Mouse (Mus musculus): ENCODE data around the gene Pgc. TPM values are rescaled to one million over a fixed set of nuclear protein-coding genes. Genes with fewer than 3 reads are reported as not detected.

Pgc gene
- polyA plus RNA-seq, 1 experiment from 2014 or later: not detected

GRCm38 (mm10) chr17:47767456-47768141, 41.0 kb downstream of the Pgc start:
- H3K9me3 ChIP-seq: peaks cover 10% of the 10 kb centered on the region
- no peak for ATAC-seq (ENCODE audit: insufficient number of reproducible peaks, insufficient read depth, low FRiP score, low TSS enrichment, low read depth)
- whole genome bisulfite sequencing: 46% methylated on average over 13 of the region's 17 CpGs
- no peak overlapping the region for H3K27ac ChIP-seq
- H3K4me2 ChIP-seq: no peak overlapping the region
- H3K4me1 ChIP-seq (replicated peaks): peaks cover 12% of the 10 kb centered on the region; the same call in 1 of the 2 replicates
- no peak overlapping the region for H3K4me3 ChIP-seq (replicated peaks)
- no peaks in the 10 kb centered on the region for H3K36me3 ChIP-seq
- H3K9ac ChIP-seq (replicated peaks): no peak overlapping the region
- peaks cover 18% of the 10 kb centered on the region for H3K27me3 ChIP-seq

GRCm38 (mm10) chr17:47768707-47769276, 42.1 kb downstream of the Pgc start:
- Histone ChIP-seq H3K36me3 (no peaks in the 10 kb centered on the region), H3K9ac (replicated peaks) (no peak overlapping the region), H3K27me3 (peaks cover 18% of the 10 kb centered on the region), H3K4me3 (replicated peaks) (no peak overlapping the region), H3K9me3 (peaks cover 12% of the 10 kb centered on the region), H3K4me1 (replicated peaks) (peaks cover 8% of the 10 kb centered on the region), H3K4me2 (no peak overlapping the region), H3K27ac (no peak overlapping the region)
- 51% methylated on average over 12 of the region's 12 CpGs for WGBS
- no peak for ATAC-seq (ENCODE audit: insufficient number of reproducible peaks, insufficient read depth, low FRiP score, low TSS enrichment, low read depth)

GRCm38 (mm10) chr17:47769389-47770299, 43.0 kb downstream of the Pgc start:
- H3K27ac ChIP-seq: no peak overlapping the region
- no peak for ATAC-seq (ENCODE audit: insufficient number of reproducible peaks, insufficient read depth, low FRiP score, low TSS enrichment, low read depth)
- WGBS: 81% methylated on average over 11 of the region's 11 CpGs

DNA sequence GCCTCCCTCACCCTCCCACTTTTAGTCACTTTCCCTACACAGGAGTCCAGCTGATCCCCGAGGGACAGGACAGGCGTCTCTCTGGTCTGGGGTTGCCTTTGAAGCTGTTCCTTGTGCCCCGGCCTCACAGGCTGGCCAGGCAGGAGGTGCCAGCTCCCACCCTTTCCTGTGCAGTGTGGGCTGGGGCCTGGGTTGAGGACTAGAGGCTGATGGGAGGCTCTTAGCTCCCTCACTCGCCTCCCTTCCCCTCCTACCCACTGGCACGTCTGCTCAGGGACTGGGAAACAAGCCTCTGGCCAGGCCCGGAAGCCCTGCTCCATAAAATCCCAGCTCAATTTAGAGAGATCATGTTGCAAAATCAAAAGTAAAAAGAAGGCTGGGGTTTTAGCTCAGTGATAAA, 47.0 kb downstream of the Pgc start:
- Histone ChIP-seq H3K4me1 (replicated peaks) (peaks cover 24% of the 10 kb centered on the region), H3K9ac (replicated peaks) (no peak overlapping the region), H3K27me3 (peaks cover under 1% of the 10 kb centered on the region; the same call in 1 of the 2 replicates), H3K36me3 (no peaks in the 10 kb centered on the region), H3K9me3 (peaks cover 12% of the 10 kb centered on the region), H3K27ac (peak overlapping the region; percentile 86), H3K4me3 (replicated peaks) (no peak overlapping the region), H3K4me2 (no peak overlapping the region)
- WGBS: 35% methylated on average over 6 of the region's 6 CpGs
- no peak for ATAC-seq (ENCODE audit: insufficient number of reproducible peaks, insufficient read depth, low FRiP score, low TSS enrichment, low read depth)

More at GRCm38 (mm10) chr17:47769389-47770299, 43.0 kb downstream of the Pgc start:
- Histone ChIP-seq H3K4me3 (replicated peaks) (no peak overlapping the region), H3K9ac (replicated peaks) (no peak overlapping the region), H3K9me3 (peaks cover 12% of the 10 kb centered on the region), H3K27me3 (peaks cover 18% of the 10 kb centered on the region), H3K4me2 (no peak overlapping the region), H3K36me3 (no peaks in the 10 kb centered on the region), H3K4me1 (replicated peaks) (peaks cover 15% of the 10 kb centered on the region)

DNA sequence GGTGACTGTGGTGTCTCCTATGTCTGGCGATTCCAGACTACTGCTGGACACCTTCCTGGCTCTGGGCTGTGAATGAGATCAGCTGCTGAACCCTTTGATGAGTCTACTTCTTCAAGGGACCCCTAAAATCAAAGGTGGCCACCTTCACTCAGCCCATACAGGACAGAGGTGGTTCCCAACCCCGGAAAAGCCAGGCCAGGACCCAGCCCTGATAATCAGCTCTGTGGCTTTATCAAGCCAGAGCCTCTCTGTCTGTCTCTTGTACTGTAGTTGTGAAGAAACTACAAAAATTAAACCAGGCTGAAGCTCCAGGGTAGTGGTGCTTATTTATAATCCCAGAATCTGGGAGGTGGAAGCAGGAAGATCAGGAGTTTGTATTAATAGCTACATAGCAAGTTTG, 50.5 kb downstream of the Pgc start:
- Histone ChIP-seq H3K9ac (replicated peaks) (no peak overlapping the region), H3K9me3 (peaks cover 7% of the 10 kb centered on the region), H3K4me2 (no peak overlapping the region), H3K27me3 (no peaks in the 10 kb centered on the region), H3K27ac (peak overlapping the region; percentile 45), H3K4me1 (replicated peaks) (peaks cover 31% of the 10 kb centered on the region), H3K36me3 (no peaks in the 10 kb centered on the region), H3K4me3 (replicated peaks) (no peak overlapping the region)
- WGBS: 63% methylated on average over 2 of the region's 2 CpGs
- no peak for ATAC-seq (ENCODE audit: insufficient number of reproducible peaks, insufficient read depth, low FRiP score, low TSS enrichment, low read depth)

GRCm38 (mm10) chr17:47780470-47780869, 53.8 kb downstream of the Pgc start:
- no peak overlapping the region for H3K4me3 ChIP-seq (replicated peaks)
- H3K4me2 ChIP-seq: no peak overlapping the region
- no peaks in the 10 kb centered on the region for H3K9me3 ChIP-seq
- no peak for ATAC-seq (ENCODE audit: insufficient number of reproducible peaks, insufficient read depth, low FRiP score, low TSS enrichment, low read depth)
- 79% methylated on average over 10 of the region's 10 CpGs for WGBS
- no peaks in the 10 kb centered on the region for H3K36me3 ChIP-seq
- H3K27me3 ChIP-seq: peaks cover 11% of the 10 kb centered on the region; the same call in 1 of the 2 replicates
- H3K9ac ChIP-seq (replicated peaks): no peak overlapping the region
- peaks cover 15% of the 10 kb centered on the region; the same call in 1 of the 2 replicates for H3K4me1 ChIP-seq (replicated peaks)
- no peak overlapping the region for H3K27ac ChIP-seq

DNA sequence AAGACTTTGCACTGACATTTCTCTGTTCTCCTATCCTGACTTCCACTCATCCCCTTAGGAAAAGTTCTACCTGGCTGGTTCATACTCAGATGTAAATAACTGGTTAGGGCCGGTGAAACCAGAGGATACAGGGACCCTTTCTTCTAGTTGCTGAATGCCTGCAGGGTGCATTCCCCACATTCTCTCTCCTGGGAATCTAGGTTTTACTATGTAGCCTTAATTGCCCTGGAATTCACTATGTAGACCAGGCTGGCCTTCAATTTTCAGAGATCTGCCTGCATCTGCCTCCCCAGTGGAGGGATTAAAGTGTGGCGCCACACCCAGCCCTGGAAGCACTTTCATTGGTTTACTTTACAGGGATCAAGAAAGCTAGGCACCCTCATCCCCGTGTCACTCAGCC, 55.8 kb downstream of the Pgc start:
- H3K4me3 ChIP-seq (replicated peaks): no peak overlapping the region
- H3K27me3 ChIP-seq: peaks cover 31% of the 10 kb centered on the region
- H3K4me1 ChIP-seq (replicated peaks): peaks cover 18% of the 10 kb centered on the region
- no peaks in the 10 kb centered on the region for H3K9me3 ChIP-seq
- no peak overlapping the region for H3K4me2 ChIP-seq
- H3K9ac ChIP-seq (replicated peaks): no peak overlapping the region
- no peak for ATAC-seq (ENCODE audit: insufficient number of reproducible peaks, insufficient read depth, low FRiP score, low TSS enrichment, low read depth)
- H3K27ac ChIP-seq: no peak overlapping the region
- no peaks in the 10 kb centered on the region for H3K36me3 ChIP-seq
- 85% methylated on average over 3 of the region's 3 CpGs for WGBS

DNA sequence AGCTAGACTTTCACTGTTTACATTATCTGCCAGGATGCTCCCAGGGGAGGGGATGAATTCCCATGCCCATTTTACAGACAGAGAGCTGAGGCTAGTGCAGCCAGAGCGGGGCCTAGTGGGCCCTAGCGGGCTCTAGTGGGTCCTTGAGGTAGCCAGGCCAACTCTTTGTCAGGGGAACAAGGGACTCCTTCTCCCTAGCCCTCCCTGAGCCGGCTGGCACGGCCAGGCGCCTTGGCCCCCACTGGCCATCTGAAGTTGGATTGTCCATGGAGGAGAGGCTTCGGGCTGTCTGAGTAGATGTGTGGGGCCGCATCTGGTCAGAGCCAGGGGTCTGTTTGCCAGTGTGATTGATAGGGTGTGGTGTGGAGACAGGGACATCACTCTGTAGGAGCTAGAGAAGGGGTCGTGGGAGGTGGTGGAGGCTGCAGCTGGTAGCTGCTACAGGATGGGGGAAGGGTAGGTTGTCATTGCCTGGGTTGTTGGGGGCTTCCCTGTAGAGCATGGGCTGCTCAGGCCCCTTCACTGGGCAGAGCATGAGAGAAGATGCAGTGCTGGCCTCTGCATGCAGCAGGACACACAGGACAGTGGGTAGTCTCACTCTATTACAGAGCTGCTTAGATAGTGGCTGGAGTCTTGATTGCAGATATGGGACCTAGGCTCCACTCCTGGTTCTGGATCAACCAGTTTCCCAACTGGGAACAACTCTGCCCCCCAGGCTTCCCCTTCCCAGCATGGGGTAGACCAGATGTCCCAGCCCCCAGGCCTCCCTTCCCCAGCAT, 57.0 kb downstream of the Pgc start:
- Histone ChIP-seq H3K4me3 (replicated peaks) (no peak overlapping the region), H3K4me1 (replicated peaks) (peaks cover 29% of the 10 kb centered on the region)
- ATAC-seq (ENCODE audit: insufficient number of reproducible peaks, insufficient read depth, low FRiP score, low TSS enrichment, low read depth): no peak

More for the DNA sequence above, 57.0 kb downstream of the Pgc start:
- Histone ChIP-seq H3K9me3 (no peaks in the 10 kb centered on the region), H3K9ac (replicated peaks) (no peak overlapping the region), H3K27me3 (peaks cover 34% of the 10 kb centered on the region), H3K4me2 (no peak overlapping the region), H3K27ac (no peak overlapping the region), H3K36me3 (no peaks in the 10 kb centered on the region)
- 66% methylated on average over 8 of the region's 8 CpGs for WGBS
